Mouse (Mus musculus): ENCODE measurements around the gene Bsg. TPM values are rescaled to one million over a fixed set of nuclear protein-coding genes. Genes with fewer than 3 reads are reported as not detected.

The Bsg gene
- polyA plus RNA-seq, 1 experiment from 2014 or later, result 686 TPM

DNA sequence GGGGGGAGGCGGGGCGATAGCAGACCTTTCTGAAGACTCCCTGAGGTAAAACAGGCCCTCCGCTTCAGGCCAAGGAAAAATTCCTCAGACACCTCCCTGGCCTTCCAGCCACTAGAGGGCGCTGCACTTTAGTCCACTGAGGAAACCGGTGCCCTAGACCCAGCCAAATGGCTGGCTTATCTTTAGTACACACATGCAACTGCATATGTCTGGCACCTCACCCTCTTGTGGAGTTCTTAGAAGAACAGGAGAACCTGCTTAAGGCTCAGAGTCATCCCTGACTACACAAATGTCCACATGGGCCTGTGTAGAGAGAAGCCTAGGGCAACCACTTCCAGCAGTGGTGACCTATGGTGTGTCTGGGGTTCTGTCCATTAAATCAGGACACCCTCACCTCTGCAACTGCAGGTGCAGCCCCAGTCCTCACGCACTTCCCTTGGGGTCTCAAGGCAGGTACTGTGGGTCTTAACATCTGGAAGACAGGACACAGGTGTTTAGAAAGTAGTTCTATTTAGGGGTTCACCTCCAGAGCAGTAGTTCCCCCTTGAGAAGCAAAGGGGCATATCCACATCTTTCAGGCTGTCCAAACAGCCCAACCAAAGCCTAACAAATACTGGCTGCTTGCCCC is 8.3 kb downstream of the Bsg start:
- no peak overlapping the region for H3K27ac ChIP-seq
- WGBS, result 13% methylated on average over 6 of the region's 6 CpGs
- peaks cover 30% of the 10 kb centered on the region for H3K4me1 ChIP-seq (replicated peaks)
- DNase-seq (ENCODE audit: low spot score), result peak; percentile 81
- H3K4me3 ChIP-seq, result no peak overlapping the region
- H3K27me3 ChIP-seq (ENCODE audit: insufficient read depth, poor library complexity, severe bottlenecking), result peaks cover 38% of the 10 kb centered on the region
- H3K9me3 ChIP-seq, result no peaks in the 10 kb centered on the region
- peaks cover 50% of the 10 kb centered on the region for H3K36me3 ChIP-seq

DNA sequence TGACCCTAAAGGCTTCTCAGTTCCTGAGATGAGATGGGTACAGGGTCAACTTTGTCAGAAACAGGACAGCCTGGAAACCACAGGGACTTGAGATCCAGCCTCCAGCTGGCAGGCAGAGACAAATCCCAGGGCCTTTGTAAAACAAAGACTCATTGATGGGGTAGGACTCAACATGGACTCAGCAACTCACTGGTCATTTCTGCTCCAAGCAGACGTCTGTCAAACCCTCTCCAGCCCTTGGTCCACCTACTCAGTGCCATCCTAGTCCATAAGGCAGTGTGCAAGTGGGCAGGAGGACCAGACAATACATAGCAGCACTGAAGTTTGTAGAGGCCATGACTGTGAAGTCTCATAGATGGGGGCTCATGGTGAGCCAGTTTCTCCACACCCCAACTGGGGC is 8.9 kb downstream of the Bsg start:
- peaks cover 30% of the 10 kb centered on the region for H3K4me1 ChIP-seq (replicated peaks)
- peaks cover 45% of the 10 kb centered on the region for H3K36me3 ChIP-seq
- H3K4me3 ChIP-seq, result no peak overlapping the region
- no peak overlapping the region for H3K27ac ChIP-seq
- DNase-seq (ENCODE audit: low spot score), result no peak
- peaks cover 44% of the 10 kb centered on the region for H3K27me3 ChIP-seq (ENCODE audit: insufficient read depth, poor library complexity, severe bottlenecking)
- no peaks in the 10 kb centered on the region for H3K9me3 ChIP-seq
- WGBS, result 47% methylated on average over 1 of the region's 1 CpGs

DNA sequence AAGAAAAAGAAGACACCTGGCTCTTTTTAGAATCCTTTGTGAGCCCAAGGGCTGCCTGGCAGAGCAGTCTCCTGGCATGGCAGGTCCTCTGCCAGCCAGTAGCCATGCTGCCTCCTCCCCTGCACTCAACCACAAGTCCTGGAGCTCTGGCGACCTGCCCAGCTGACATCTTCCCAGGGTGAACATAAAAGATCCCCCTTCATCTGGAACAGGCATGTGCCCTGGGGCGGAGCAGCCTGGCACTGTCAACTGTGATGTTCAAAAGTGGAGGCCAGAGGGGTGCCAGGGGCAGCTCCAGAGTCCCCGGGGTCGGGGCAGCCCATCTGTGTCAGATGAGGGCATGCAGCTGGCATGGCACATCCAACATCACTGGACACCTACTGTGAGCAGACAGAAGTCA is 10.7 kb downstream of the Bsg start:
- peaks cover 27% of the 10 kb centered on the region for H3K36me3 ChIP-seq
- H3K4me3 ChIP-seq, result no peak overlapping the region
- WGBS, result 65% methylated on average over 4 of the region's 4 CpGs
- DNase-seq (ENCODE audit: low spot score), result no peak
- peaks cover 25% of the 10 kb centered on the region for H3K4me1 ChIP-seq (replicated peaks)
- H3K27ac ChIP-seq, result no peak overlapping the region
- no peaks in the 10 kb centered on the region for H3K9me3 ChIP-seq
- peaks cover 62% of the 10 kb centered on the region for H3K27me3 ChIP-seq (ENCODE audit: insufficient read depth, poor library complexity, severe bottlenecking)

DNA sequence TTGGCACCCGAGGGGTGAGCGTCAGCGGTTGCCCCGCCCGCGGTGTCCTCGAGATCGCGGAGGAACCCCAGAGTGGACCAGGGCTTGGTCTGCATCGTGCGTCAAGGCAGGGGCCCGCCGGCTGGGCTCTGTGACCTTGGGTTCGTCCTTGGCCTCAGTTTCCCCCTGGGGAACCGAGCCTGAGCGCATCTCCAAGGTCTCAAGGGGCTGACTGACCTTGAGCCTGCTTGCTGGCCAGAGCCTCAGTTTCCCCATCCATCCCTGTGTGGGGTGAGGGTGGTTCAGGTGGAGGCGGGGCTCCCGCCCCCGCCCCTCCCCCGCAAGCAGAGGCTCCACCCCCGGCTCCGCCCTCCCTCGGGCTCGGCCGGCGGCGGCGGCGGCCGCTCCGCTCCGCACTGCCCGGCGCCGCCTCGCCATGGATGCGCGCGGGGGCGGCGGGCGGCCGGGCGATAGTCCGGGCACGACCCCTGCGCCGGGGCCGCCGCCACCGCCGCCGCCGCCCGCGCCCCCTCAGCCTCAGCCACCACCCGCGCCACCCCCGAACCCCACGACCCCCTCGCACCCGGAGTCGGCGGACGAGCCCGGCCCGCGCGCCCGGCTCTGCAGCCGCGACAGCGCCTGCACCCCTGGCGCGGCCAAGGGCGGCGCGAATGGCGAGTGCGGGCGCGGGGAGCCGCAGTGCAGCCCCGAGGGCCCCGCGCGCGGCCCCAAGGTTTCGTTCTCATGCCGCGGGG is 12.1 kb downstream of the Bsg start, which contains the start of gene Hcn2:
Hcn2 (plus strand) TSS at position 381 of the 734 bp plus-strand sequence.
- 2% methylated on average over 84 of the region's 91 CpGs for WGBS
- Histone ChIP-seq H3K4me3 (peak within 1 kb of the TSS; percentile 68), H3K9me3 (no peaks in the 10 kb centered on the region), H3K27ac (peak within 1 kb of the TSS; percentile 64), H3K36me3 (peaks cover 12% of the 10 kb centered on the region), H3K27me3 (ENCODE audit: insufficient read depth, poor library complexity, severe bottlenecking) (peaks cover 64% of the 10 kb centered on the region), H3K4me1 (replicated peaks) (peaks cover 25% of the 10 kb centered on the region)
- DNase-seq (ENCODE audit: low spot score), result no peak

DNA sequence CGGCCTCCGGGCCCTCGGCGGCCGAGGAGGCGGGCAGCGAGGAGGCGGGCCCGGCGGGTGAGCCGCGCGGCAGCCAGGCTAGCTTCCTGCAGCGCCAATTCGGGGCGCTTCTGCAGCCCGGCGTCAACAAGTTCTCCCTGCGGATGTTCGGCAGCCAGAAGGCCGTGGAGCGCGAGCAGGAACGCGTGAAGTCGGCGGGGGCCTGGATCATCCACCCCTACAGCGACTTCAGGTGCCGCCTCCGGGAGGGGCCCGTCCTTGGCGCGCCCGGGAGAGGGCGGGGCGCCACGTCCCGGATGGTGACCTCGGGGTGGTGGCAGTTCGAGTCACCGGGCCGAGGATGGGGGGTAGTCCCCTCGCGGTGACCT is 12.7 kb downstream of the Bsg start:
- Histone ChIP-seq H3K36me3 (peaks cover 7% of the 10 kb centered on the region; the same call in 1 of the 2 replicates), H3K27me3 (ENCODE audit: insufficient read depth, poor library complexity, severe bottlenecking) (peaks cover 64% of the 10 kb centered on the region), H3K4me1 (replicated peaks) (peaks cover 25% of the 10 kb centered on the region), H3K4me3 (peak overlapping the region; percentile 68), H3K9me3 (no peaks in the 10 kb centered on the region), H3K27ac (peak overlapping the region; percentile 64)
- no peak for DNase-seq (ENCODE audit: low spot score)
- WGBS, result under 1% methylated on average over 44 of the region's 44 CpGs

DNA sequence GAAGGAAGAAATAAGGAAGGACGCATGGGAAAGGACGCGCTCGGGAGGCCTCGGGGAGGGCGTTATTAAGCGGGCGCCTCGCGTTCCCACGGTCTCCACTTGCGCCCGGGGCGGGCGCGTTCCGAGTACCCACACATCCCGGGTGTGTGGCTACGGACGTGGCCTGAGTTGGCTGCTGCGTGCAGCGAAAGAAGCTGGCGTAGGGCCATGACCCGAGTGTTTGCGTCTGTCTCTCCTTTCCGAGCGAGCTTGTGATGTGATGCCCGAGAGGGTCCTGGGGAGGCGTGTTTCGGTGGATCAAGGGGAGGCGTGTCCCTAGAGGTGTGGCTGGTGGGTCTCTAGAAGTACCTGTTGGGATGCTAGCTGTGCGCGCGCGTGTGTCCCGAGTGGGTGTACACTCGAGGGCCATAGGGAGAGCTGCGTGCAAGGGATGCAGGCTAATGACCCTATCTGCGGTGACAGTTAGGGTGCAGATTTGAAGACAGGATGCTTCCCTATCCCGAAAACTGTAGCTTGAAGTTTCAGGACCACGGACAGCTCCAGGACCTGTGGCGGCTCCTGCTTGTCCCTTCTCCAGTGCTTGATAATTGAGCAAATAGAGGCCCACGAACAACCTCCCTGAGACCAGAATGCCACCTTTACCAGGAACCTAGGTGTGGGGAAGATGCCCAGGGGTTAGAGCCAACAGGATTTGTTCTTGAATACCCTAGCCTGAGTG is 13.5 kb downstream of the Bsg start:
- DNase-seq (ENCODE audit: low spot score), result peak; percentile 76
- 6% methylated on average over 43 of the region's 43 CpGs for WGBS
- H3K27ac ChIP-seq, result no peak overlapping the region
- no peaks in the 10 kb centered on the region for H3K9me3 ChIP-seq
- H3K27me3 ChIP-seq (ENCODE audit: insufficient read depth, poor library complexity, severe bottlenecking), result peaks cover 64% of the 10 kb centered on the region
- H3K4me1 ChIP-seq (replicated peaks), result peaks cover 28% of the 10 kb centered on the region
- no peaks in the 10 kb centered on the region for H3K36me3 ChIP-seq
- peak overlapping the region; percentile 68 for H3K4me3 ChIP-seq

DNA sequence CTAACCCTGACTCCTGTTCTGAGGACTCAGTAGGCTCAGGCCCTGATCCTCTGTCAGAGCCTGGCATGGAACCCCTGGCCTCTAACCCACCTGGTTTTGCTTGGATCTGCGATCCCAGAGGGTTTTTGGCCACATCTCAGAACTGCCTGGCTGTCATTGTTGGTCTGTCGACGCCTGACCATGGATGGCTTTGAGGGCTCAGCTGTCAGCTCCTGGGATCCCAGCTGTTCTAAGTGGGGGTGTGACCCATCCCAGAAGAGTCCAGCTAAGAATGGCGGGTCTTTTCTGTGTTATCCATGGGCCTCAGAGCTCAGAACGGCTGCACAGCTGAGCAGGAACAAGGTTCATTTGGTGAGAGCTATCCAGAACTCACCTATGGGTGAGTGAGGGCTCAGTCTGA is 16.8 kb downstream of the Bsg start:
- Histone ChIP-seq H3K36me3 (no peaks in the 10 kb centered on the region), H3K27me3 (ENCODE audit: insufficient read depth, poor library complexity, severe bottlenecking) (peaks cover 41% of the 10 kb centered on the region)
- WGBS, result 60% methylated on average over 5 of the region's 5 CpGs

DNA sequence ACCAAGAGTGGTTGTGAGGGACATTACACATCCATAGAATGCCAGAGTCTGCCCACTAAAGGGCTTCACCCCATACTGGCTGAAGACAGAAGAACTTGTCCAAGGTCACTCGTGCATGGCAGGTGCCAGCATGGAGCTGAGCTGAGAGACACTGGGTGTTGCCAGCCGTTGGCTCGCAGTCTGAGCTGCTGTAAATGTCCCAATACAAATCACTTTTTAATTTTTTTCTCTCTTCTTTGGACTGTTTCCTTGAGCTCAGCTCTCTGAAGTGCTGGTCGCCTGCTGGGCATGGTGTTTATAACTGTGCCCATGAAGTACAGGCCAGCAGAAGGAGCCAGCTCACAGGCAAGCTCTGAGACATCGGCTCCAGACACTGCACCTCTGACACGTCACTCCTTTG is 18.8 kb downstream of the Bsg start:
- H3K27me3 ChIP-seq (ENCODE audit: insufficient read depth, poor library complexity, severe bottlenecking), result peaks cover 22% of the 10 kb centered on the region
- 53% methylated on average over 6 of the region's 6 CpGs for WGBS
- H3K36me3 ChIP-seq, result no peaks in the 10 kb centered on the region
- no peak overlapping the region for H3K27ac ChIP-seq
- H3K4me3 ChIP-seq, result no peak overlapping the region
- no peak for DNase-seq (ENCODE audit: low spot score)
- H3K9me3 ChIP-seq, result 0 out of 2 replicates have a peak, but pooled peaks cover 3% of the 10 kb centered on the region
- H3K4me1 ChIP-seq (replicated peaks), result peaks cover 21% of the 10 kb centered on the region

More for the DNA sequence above, 16.8 kb downstream of the Bsg start:
- Histone ChIP-seq H3K9me3 (no peaks in the 10 kb centered on the region), H3K4me1 (replicated peaks) (peaks cover 34% of the 10 kb centered on the region), H3K4me3 (no peak overlapping the region), H3K27ac (no peak overlapping the region)
- DNase-seq (ENCODE audit: low spot score), result no peak

DNA sequence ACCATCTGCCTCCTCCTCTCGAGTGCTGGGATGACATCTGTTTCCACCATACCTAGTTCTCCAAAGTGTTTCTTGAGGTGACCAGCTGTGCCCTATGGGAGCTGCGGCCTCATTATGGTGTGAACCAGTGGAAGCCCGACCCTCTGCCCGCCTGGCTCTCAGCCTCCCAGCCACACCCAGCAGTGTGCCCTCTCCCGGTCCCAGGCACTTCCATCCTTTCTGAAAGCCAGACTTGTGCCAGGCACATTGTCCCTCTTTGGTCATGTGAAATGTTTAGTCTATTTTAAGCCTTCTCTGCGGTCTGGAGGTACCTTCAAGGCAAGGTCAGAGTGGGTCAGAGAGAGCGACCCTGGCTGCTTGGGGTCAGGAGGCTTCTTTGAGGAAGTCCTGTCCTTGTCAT is 19.4 kb downstream of the Bsg start:
- H3K4me3 ChIP-seq, result no peak overlapping the region
- H3K4me1 ChIP-seq (replicated peaks), result peaks cover 27% of the 10 kb centered on the region
- DNase-seq (ENCODE audit: low spot score), result no peak
- H3K27me3 ChIP-seq (ENCODE audit: insufficient read depth, poor library complexity, severe bottlenecking), result peaks cover 15% of the 10 kb centered on the region
- H3K27ac ChIP-seq, result no peak overlapping the region
- WGBS, result 89% methylated on average over 7 of the region's 7 CpGs
- H3K36me3 ChIP-seq, result no peaks in the 10 kb centered on the region
- 0 out of 2 replicates have a peak, but pooled peaks cover 3% of the 10 kb centered on the region for H3K9me3 ChIP-seq

DNA sequence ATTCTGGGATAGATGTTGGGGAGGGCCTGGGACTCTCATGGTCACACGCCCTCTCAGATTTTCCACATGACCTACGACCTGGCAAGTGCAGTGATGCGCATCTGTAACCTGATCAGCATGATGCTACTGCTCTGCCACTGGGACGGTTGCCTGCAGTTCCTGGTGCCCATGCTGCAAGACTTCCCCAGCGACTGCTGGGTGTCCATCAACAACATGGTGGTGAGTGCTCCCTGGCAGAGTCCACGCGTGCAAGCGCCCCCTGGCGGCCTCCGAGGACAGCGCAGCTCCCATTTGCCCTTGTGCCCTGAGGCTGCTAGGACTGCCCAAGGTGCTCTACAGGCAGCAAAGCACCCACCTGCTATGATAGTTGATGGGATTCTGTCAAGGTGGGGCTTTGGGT is 21.8 kb downstream of the Bsg start:
- DNase-seq (ENCODE audit: low spot score), result peak; percentile 50

DNA sequence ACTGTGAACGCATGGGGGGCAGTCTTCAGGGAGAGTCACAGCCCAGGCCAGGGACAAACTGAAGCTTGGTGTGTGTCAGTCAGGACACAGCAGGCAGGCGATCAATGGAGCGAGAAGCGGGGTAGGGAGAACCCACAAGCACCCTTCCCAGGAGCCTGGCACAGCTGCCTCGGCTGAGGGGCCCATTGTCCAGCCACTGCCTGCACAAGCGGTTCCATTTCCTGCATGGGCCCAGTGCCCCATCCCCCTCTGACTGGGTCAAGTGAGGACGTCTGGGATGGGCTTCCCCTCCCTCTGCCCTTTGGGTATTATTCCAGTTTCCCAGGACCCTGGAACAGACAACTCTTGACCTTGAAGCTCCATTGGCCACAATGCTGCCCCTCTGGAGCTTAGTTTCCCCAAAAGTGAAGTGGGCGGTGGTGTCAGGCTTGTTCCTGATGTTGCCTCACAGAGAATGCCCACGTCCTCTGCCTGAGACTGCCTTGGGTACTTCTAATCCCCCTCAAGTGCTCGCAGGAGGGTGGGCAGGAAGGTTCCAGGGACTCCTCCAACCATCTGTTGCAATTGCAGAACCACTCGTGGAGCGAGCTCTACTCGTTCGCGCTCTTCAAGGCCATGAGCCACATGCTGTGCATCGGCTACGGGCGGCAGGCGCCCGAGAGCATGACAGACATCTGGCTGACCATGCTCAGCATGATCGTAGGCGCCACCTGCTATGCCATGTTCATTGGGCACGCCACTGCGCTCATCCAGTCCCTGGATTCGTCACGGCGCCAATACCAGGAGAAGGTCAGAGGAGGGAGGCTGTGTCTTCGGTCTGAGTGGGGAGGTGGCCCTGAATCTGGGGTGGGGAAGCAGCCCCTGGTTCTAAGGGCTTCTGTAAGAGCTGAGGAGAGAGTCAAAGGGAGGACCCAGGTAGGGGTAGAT is 24.3 kb downstream of the Bsg start:
- no peak for DNase-seq (ENCODE audit: low spot score)
- H3K36me3 ChIP-seq, result peaks cover 15% of the 10 kb centered on the region
- WGBS, result 75% methylated on average over 28 of the region's 28 CpGs
- H3K4me3 ChIP-seq, result no peak overlapping the region
- no peaks in the 10 kb centered on the region for H3K27me3 ChIP-seq (ENCODE audit: insufficient read depth, poor library complexity, severe bottlenecking)
- H3K9me3 ChIP-seq, result peaks cover 7% of the 10 kb centered on the region; the same call in 1 of the 2 replicates
- peaks cover 22% of the 10 kb centered on the region for H3K4me1 ChIP-seq (replicated peaks)
- no peak overlapping the region for H3K27ac ChIP-seq

More for the DNA sequence above, 21.8 kb downstream of the Bsg start:
- H3K27ac ChIP-seq, result no peak overlapping the region
- peaks cover 30% of the 10 kb centered on the region for H3K4me1 ChIP-seq (replicated peaks)
- H3K9me3 ChIP-seq, result 0 out of 2 replicates have a peak, but pooled peaks cover 3% of the 10 kb centered on the region
- H3K36me3 ChIP-seq, result no peaks in the 10 kb centered on the region
- 29% methylated on average over 11 of the region's 11 CpGs for WGBS
- no peak overlapping the region for H3K4me3 ChIP-seq
- H3K27me3 ChIP-seq (ENCODE audit: insufficient read depth, poor library complexity, severe bottlenecking), result no peaks in the 10 kb centered on the region

DNA sequence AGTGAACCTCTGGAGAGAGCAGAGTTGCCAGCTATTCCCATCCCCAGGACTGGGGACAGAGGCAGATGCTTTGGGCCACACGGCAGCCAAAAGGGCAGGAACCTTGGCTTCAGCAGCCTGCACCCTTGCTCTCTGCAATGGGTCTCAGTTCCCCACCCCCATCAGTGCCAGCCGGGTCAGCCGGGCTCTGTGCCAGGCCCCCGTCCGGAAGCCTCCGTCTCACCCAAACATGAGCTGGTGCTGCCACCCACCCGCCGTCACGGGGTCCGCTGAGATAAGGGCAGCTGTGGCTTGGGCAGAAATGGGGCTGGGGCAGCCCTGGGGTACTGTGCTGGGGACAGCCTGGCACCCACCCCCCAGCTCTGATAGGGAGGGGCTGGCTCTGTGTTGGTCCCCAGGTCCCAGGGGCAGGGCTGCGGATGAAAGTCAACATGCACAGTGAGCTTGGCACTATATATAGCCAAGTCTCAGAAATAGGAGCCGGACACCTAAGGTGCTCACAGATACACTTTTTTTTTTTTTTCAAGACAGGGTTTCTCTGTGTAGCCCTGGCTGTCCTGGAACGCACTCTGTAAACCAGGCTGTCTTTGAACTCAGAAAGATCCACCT is 25.2 kb downstream of the Bsg start:
- no peak for DNase-seq (ENCODE audit: low spot score)
- peaks cover 18% of the 10 kb centered on the region for H3K4me1 ChIP-seq (replicated peaks)
- H3K27me3 ChIP-seq (ENCODE audit: insufficient read depth, poor library complexity, severe bottlenecking), result peaks cover 4% of the 10 kb centered on the region
- H3K9me3 ChIP-seq, result peaks cover 7% of the 10 kb centered on the region; the same call in 1 of the 2 replicates
- no peak overlapping the region for H3K27ac ChIP-seq
- H3K4me3 ChIP-seq, result no peak overlapping the region
- peaks cover 24% of the 10 kb centered on the region for H3K36me3 ChIP-seq
- WGBS, result 86% methylated on average over 13 of the region's 13 CpGs

Measured in hindbrain, embryonic 10.5 days (tissue).